Mouse (Mus musculus) WW6 (cell line): ENCODE data around the gene Arap2.

ENCODE experiments used
- DNase-seq: peaks from one replicate; pipeline ENCODE4 v3.0.0-alpha.2; 2013; ENCODE audit warnings: low read depth, low spot score

Arap2 gene

GRCm38 (mm10) chr5:62636341-62636740, 129.6 kb downstream of the Arap2 start:
- no peak for DNase-seq

- DNase-seq: no peak
Observed at GRCm38 (mm10) chr5:62628901-62629300, 137.1 kb downstream of the Arap2 start.

- no peak for DNase-seq
Observed at GRCm38 (mm10) chr5:62622848-62623479, 143.0 kb downstream of the Arap2 start.

DNA sequence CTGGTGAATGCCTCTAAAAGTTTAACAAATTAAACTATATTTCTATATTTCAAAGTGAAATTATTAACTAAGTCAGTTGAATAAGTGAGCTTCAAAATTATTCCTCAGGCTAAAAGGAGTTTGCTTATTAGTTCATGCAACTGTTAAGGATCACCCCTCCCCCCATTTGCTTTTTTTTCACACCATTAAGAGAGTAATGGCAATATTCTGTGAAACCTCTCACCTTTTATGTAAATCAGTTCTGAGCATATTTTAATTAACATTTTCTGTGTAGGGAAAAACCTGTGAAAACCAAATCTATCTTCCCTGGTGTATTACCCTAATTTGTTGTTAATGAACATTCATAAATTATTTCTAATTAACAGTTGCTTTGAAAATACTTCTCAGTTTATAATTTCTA, 147.7 kb downstream of the Arap2 start:
- no peak for DNase-seq

- no peak for DNase-seq
Observed at GRCm38 (mm10) chr5:62611990-62612389, 154.0 kb downstream of the Arap2 start.

DNA sequence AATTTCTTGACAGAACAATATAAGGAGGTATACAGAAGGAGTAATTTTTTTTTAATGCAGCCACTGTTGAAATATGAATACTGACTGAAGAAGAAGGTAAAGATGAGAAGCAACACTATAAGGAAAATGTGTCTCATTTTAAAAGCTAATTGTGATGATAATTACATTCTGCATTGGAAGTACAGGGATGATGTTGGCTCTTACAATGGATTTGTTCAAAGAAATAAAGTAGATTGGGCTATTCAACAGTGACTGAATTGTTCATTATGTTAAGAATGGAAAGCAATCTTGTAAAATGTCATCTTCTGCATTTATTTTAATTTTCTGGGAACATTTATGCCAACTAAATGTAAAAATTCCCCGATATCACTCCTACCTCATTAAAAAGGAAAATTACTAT, 178.6 kb downstream of the Arap2 start:
- no peak for DNase-seq

DNA sequence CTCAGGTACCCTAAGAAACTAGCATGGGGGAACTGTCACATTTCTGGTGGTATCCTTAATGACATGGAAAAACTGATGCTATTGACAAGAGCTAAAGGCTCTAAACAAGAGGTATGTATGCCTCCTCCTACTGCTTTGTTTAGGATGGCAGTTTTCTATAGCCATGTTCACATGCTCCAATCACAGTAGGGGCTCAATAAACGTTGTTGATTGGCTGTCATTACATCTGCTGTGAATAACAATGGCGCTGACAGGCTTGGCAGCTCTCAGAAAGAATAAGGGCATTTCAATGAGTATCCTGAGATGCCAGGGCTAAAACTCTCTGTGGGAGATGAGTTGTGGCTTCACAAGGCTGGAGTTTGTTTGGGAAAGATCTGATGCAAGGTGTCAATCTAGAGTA, 183.3 kb downstream of the Arap2 start:
- no peak for DNase-seq

DNA sequence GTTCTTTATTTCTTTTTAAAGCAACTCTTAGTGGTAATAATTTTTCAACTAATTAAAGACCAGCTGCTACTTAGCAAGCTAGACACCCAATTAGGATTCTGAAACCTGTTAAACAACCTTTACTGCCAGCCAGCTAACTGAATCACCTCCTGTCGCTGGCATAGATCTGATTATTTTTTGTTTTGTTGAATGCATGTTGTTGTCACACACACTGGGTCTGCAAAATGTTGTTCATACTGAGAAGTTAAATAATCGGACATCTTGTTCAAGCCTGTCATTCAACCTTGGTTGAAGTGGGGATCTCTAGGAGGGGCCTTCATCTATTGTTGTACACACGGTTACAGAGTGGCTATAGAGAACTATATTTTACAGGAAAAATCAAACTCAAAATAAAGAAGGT, 184.3 kb downstream of the Arap2 start:
- DNase-seq: no peak

- DNase-seq: no peak
Observed at GRCm38 (mm10) chr5:62574336-62574844, 191.6 kb downstream of the Arap2 start.
